Mouse (Mus musculus): ENCODE measurements at regions not wholly inside any gene's neighbourhood (a gene's known extent, or its start where the extent isn't known, plus 50 kb on each side); places are given as distances from the start of the nearest gene placed in this dataset.

GRCm38 (mm10) chr8:18311597-18311996, 666.5 kb downstream of the Defb40 start:
- no peak for TF ChIP-seq CTCF (IDR thresholded peaks at IDR 0.05; ENCODE audit: insufficient read depth, low read length)
- TF ChIP-seq POLR2A (IDR thresholded peaks at IDR 0.05; ENCODE audit: borderline replicate concordance, extremely low read depth, low read depth, low read length), result no peak
